Mouse (Mus musculus): ENCODE results near the gene Man1b1. TPM values are rescaled to one million over a fixed set of nuclear protein-coding genes. Genes with fewer than 3 reads are reported as not detected.
A peak's percentile ranks its signal among the peaks of the same experiment; 100 is the strongest.

Man1b1 gene
- polyA plus RNA-seq, 1 experiment from 2014 or later: 62.9 TPM

- no peak overlapping the region for H3K9ac ChIP-seq (ENCODE audit: low read depth, low read length)
- H3K36me3 ChIP-seq (ENCODE audit: control insufficient read depth, insufficient read depth, low read length): peaks cover 4% of the 10 kb centered on the region; the same call in 1 of the 2 replicates
- peak overlapping the region; percentile 20; the same call in 1 of the 2 replicates for H3K4me2 ChIP-seq
- H3K27ac ChIP-seq (ENCODE audit: low read depth, low read length): no peak overlapping the region
- peaks cover 28% of the 10 kb centered on the region for H3K4me1 ChIP-seq (replicated peaks; ENCODE audit: control insufficient read depth, insufficient read depth, low read length)
- peaks cover 75% of the 10 kb centered on the region for H3K27me3 ChIP-seq (replicated peaks; ENCODE audit: control insufficient read depth, insufficient read depth, low read length)
- ATAC-seq (replicated peaks; ENCODE audit: low FRiP score) (no peak), DNase-seq (ENCODE audit: low spot score) (no peak)
- 4% methylated on average over 54 of the region's 54 CpGs for WGBS
- H3K9me3 ChIP-seq (ENCODE audit: control insufficient read depth, low read length): no peaks in the 10 kb centered on the region
- H3K4me3 ChIP-seq (ENCODE audit: low read depth, low read length): peak overlapping the region; percentile 20; the same call in 1 of the 2 replicates
Measured at GRCm38 (mm10) chr2:25290101-25290815, 41.9 kb upstream of the Man1b1 start.

- Histone ChIP-seq H3K4me2 (0 out of 2 replicates have a peak overlapping the region, but pooled peaks have one; percentile 14), H3K9ac (ENCODE audit: low read depth, low read length) (no peak overlapping the region), H3K4me1 (replicated peaks; ENCODE audit: control insufficient read depth, insufficient read depth, low read length) (peaks cover 28% of the 10 kb centered on the region), H3K9me3 (ENCODE audit: control insufficient read depth, low read length) (no peaks in the 10 kb centered on the region), H3K27ac (ENCODE audit: low read depth, low read length) (no peak overlapping the region), H3K4me3 (ENCODE audit: low read depth, low read length) (peak overlapping the region; percentile 20; the same call in 1 of the 2 replicates), H3K27me3 (replicated peaks; ENCODE audit: control insufficient read depth, insufficient read depth, low read length) (peaks cover 79% of the 10 kb centered on the region), H3K36me3 (ENCODE audit: control insufficient read depth, insufficient read depth, low read length) (no peaks in the 10 kb centered on the region)
- DNase-seq (ENCODE audit: low spot score) (no peak), ATAC-seq (replicated peaks; ENCODE audit: low FRiP score) (no peak)
- 2% methylated on average over 18 of the region's 18 CpGs for WGBS
Measured at GRCm38 (mm10) chr2:25290816-25291130, 41.4 kb upstream of the Man1b1 start.

GRCm38 (mm10) chr2:25291184-25292053 lies 40.7 kb upstream of the Man1b1 start:
- no peak overlapping the region for H3K9ac ChIP-seq (ENCODE audit: low read depth, low read length)
- no peak for DNase-seq (ENCODE audit: low spot score)
- H3K27ac ChIP-seq (ENCODE audit: low read depth, low read length): no peak overlapping the region
- no peaks in the 10 kb centered on the region for H3K36me3 ChIP-seq (ENCODE audit: control insufficient read depth, insufficient read depth, low read length)
- H3K4me2 ChIP-seq: peak overlapping the region; percentile 57
- ATAC-seq (replicated peaks; ENCODE audit: low FRiP score): no peak
- H3K27me3 ChIP-seq (replicated peaks; ENCODE audit: control insufficient read depth, insufficient read depth, low read length): peaks cover 85% of the 10 kb centered on the region
- WGBS: 13% methylated on average over 32 of the region's 32 CpGs
- peaks cover 23% of the 10 kb centered on the region for H3K4me1 ChIP-seq (replicated peaks; ENCODE audit: control insufficient read depth, insufficient read depth, low read length)
- peak overlapping the region; percentile 35; the same call in 1 of the 2 replicates for H3K4me3 ChIP-seq (ENCODE audit: low read depth, low read length)
- no peaks in the 10 kb centered on the region for H3K9me3 ChIP-seq (ENCODE audit: control insufficient read depth, low read length)

GRCm38 (mm10) chr2:25292054-25292544 lies 40.0 kb upstream of the Man1b1 start:
- Histone ChIP-seq H3K4me3 (ENCODE audit: low read depth, low read length) (peak overlapping the region; percentile 35), H3K9ac (ENCODE audit: low read depth, low read length) (no peak overlapping the region), H3K27me3 (replicated peaks; ENCODE audit: control insufficient read depth, insufficient read depth, low read length) (peaks cover 89% of the 10 kb centered on the region), H3K36me3 (ENCODE audit: control insufficient read depth, insufficient read depth, low read length) (no peaks in the 10 kb centered on the region), H3K9me3 (ENCODE audit: control insufficient read depth, low read length) (no peaks in the 10 kb centered on the region), H3K4me1 (replicated peaks; ENCODE audit: control insufficient read depth, insufficient read depth, low read length) (peaks cover 18% of the 10 kb centered on the region), H3K4me2 (peak overlapping the region; percentile 57), H3K27ac (ENCODE audit: low read depth, low read length) (no peak overlapping the region)
- 11% methylated on average over 39 of the region's 43 CpGs for WGBS
- ATAC-seq (replicated peaks; ENCODE audit: low FRiP score): no peak
- no peak for DNase-seq (ENCODE audit: low spot score)

- Histone ChIP-seq H3K4me2 (no peak overlapping the region; the same call in 1 of the 2 replicates), H3K36me3 (ENCODE audit: control insufficient read depth, insufficient read depth, low read length) (no peaks in the 10 kb centered on the region), H3K9me3 (ENCODE audit: control insufficient read depth, low read length) (no peaks in the 10 kb centered on the region), H3K27ac (ENCODE audit: low read depth, low read length) (no peak overlapping the region), H3K27me3 (replicated peaks; ENCODE audit: control insufficient read depth, insufficient read depth, low read length) (peaks cover 94% of the 10 kb centered on the region), H3K4me1 (replicated peaks; ENCODE audit: control insufficient read depth, insufficient read depth, low read length) (peaks cover 13% of the 10 kb centered on the region; the same call in 1 of the 2 replicates), H3K9ac (ENCODE audit: low read depth, low read length) (no peak overlapping the region), H3K4me3 (ENCODE audit: low read depth, low read length) (no peak overlapping the region)
- no peak for ATAC-seq (replicated peaks; ENCODE audit: low FRiP score)
- WGBS: 0% methylated on average over 1 of the region's 1 CpGs
- peak; percentile 61 for DNase-seq (ENCODE audit: low spot score)
Measured at GRCm38 (mm10) chr2:25292856-25293255, 39.3 kb upstream of the Man1b1 start.

GRCm38 (mm10) chr2:25293706-25294105 lies 38.4 kb upstream of the Man1b1 start:
- no peak for DNase-seq (ENCODE audit: low spot score)
- Histone ChIP-seq H3K4me2 (no peak overlapping the region), H3K4me1 (replicated peaks; ENCODE audit: control insufficient read depth, insufficient read depth, low read length) (peaks cover 13% of the 10 kb centered on the region; the same call in 1 of the 2 replicates), H3K27me3 (replicated peaks; ENCODE audit: control insufficient read depth, insufficient read depth, low read length) (peaks cover 91% of the 10 kb centered on the region), H3K9me3 (ENCODE audit: control insufficient read depth, low read length) (no peaks in the 10 kb centered on the region), H3K36me3 (ENCODE audit: control insufficient read depth, insufficient read depth, low read length) (no peaks in the 10 kb centered on the region), H3K4me3 (ENCODE audit: low read depth, low read length) (no peak overlapping the region), H3K9ac (ENCODE audit: low read depth, low read length) (no peak overlapping the region), H3K27ac (ENCODE audit: low read depth, low read length) (no peak overlapping the region)
- no peak for ATAC-seq (replicated peaks; ENCODE audit: low FRiP score)
- WGBS: 71% methylated on average over 9 of the region's 9 CpGs

GRCm38 (mm10) chr2:25297093-25297492 lies 35.0 kb upstream of the Man1b1 start:
- no peak overlapping the region for H3K27ac ChIP-seq (ENCODE audit: low read depth, low read length)
- no peaks in the 10 kb centered on the region for H3K36me3 ChIP-seq (ENCODE audit: control insufficient read depth, insufficient read depth, low read length)
- H3K4me2 ChIP-seq: no peak overlapping the region
- no peak overlapping the region for H3K4me3 ChIP-seq (ENCODE audit: low read depth, low read length)
- no peak for ATAC-seq (replicated peaks; ENCODE audit: low FRiP score)
- WGBS: 77% methylated on average over 8 of the region's 8 CpGs
- H3K27me3 ChIP-seq (replicated peaks; ENCODE audit: control insufficient read depth, insufficient read depth, low read length): peaks cover 64% of the 10 kb centered on the region
- no peaks in the 10 kb centered on the region for H3K9me3 ChIP-seq (ENCODE audit: control insufficient read depth, low read length)
- DNase-seq (ENCODE audit: low spot score): no peak
- no peak overlapping the region for H3K9ac ChIP-seq (ENCODE audit: low read depth, low read length)
- peaks cover 7% of the 10 kb centered on the region; the same call in 1 of the 2 replicates for H3K4me1 ChIP-seq (replicated peaks; ENCODE audit: control insufficient read depth, insufficient read depth, low read length)

- Histone ChIP-seq H3K27ac (ENCODE audit: low read depth, low read length) (no peak overlapping the region), H3K4me3 (ENCODE audit: low read depth, low read length) (no peak overlapping the region), H3K4me2 (no peak overlapping the region), H3K27me3 (replicated peaks; ENCODE audit: control insufficient read depth, insufficient read depth, low read length) (peaks cover 58% of the 10 kb centered on the region), H3K9ac (ENCODE audit: low read depth, low read length) (no peak overlapping the region), H3K4me1 (replicated peaks; ENCODE audit: control insufficient read depth, insufficient read depth, low read length) (no peaks in the 10 kb centered on the region), H3K9me3 (ENCODE audit: control insufficient read depth, low read length) (no peaks in the 10 kb centered on the region), H3K36me3 (ENCODE audit: control insufficient read depth, insufficient read depth, low read length) (no peaks in the 10 kb centered on the region)
- WGBS: 79% methylated on average over 10 of the region's 10 CpGs
- DNase-seq (ENCODE audit: low spot score) (no peak), ATAC-seq (replicated peaks; ENCODE audit: low FRiP score) (no peak)
Measured at GRCm38 (mm10) chr2:25298046-25298445, 34.1 kb upstream of the Man1b1 start.

Data from liver, embryonic 11.5 days (tissue).